Mouse (Mus musculus) CH12F3 (cell line): ENCODE measurements around the gene Gm29666.
"Not testable (repeated sequence)": the region's sequence is repeated elsewhere in the genome, so short reads cannot be mapped to it uniquely, and the experiment has no call there.

Source experiments
- in situ Hi-C: fragments of 300-500 bp; cut with MboI; formaldehyde crosslinking; loops from 2 replicates; pipeline ENCODE4 v1.14.3; 2020; ENCODE audit warnings: low sequenced_read_pairs

Gene Gm29666

DNA sequence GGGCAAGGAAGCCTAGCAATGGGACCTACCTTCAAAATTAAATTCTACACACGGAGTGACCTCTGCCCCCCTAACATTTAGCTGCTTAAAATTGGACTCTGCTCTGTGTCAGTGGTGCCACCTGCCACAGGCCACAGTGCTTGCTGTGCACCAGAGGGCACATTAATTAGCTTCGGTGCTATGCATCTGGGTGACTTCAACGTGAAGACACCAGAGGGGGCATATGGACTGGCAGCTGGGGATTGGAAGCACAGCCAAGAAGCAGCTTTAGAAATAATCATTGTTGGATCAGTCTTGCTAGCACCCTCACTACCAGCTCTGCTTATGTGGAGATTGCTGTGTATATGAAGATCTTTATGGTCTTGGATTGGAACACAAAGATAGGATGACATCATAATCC lies 6.6 kb downstream of the Gm29666 start:
- in situ Hi-C loops = no loop called here

- in situ Hi-C loops = no loop called here
Measured at GRCm38 (mm10) chr15:84903843-84904385, 15.9 kb downstream of the Gm29666 start.

GRCm38 (mm10) chr15:84898077-84898476 lies 21.8 kb downstream of the Gm29666 start:
- in situ Hi-C loops = no loop called here

- in situ Hi-C loops = no loop called here
Measured at GRCm38 (mm10) chr15:84896664-84897063, 23.2 kb downstream of the Gm29666 start.

- in situ Hi-C loops = not testable (repeated sequence)
Measured at GRCm38 (mm10) chr15:84896216-84896615, 23.6 kb downstream of the Gm29666 start.

DNA sequence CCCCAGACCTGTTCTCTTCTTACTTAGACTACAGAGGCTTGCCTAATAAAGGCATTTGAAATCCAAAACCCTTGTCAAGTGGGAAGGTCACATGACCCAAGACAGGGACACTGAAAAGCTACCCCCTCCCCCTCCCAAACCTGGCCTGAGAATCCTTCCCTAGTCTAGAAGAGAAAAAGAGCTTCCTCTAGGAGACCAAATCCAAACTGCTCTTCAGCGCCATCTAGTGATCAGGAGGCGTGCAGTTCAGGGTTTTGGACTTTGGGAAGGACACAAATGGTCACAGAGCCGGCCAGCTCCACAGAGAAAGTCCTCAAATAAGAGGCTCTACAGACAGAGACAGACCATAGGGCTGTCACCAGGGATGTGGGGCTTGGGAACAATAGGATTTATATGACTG lies 28.2 kb downstream of the Gm29666 start:
- in situ Hi-C loops = no loop called here

DNA sequence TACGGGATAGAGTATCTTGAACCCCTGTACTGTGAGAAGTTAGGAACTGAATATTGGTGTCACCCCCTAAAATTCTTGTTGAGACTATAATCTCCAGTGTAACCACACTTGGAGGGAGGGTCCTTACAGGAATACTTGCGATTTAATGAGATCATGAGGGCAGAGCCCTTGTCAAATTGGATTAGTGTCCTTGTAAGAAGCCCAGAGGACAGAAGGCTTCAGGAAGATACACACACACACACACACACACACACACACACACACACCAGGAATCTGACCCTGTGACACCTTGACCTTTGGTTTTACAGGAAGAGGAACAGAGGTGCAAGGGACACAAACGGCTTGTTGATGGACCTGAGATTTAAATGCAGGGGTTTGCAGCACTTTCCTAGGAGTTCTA lies 28.6 kb downstream of the Gm29666 start:
- in situ Hi-C loops = no loop called here

DNA sequence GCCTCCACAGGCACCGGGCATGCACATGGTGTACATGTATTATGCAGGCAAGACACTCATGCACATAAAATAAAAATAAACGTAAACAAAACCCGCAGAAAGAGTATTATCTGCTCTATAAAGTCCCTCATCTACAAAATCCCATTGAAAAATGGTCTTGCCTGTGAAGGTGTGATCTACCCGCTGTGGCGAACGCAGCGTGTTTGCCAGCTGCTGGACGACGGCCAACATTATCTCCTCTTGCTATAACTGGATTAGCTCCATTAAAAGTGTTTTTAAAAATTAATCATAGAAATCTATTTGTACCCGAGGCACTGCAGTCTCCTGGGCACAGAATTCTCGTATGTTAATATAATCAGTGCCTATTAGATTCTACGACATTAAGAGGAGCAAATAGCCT lies 31.8 kb downstream of the Gm29666 start:
- in situ Hi-C loops = no loop called here

DNA sequence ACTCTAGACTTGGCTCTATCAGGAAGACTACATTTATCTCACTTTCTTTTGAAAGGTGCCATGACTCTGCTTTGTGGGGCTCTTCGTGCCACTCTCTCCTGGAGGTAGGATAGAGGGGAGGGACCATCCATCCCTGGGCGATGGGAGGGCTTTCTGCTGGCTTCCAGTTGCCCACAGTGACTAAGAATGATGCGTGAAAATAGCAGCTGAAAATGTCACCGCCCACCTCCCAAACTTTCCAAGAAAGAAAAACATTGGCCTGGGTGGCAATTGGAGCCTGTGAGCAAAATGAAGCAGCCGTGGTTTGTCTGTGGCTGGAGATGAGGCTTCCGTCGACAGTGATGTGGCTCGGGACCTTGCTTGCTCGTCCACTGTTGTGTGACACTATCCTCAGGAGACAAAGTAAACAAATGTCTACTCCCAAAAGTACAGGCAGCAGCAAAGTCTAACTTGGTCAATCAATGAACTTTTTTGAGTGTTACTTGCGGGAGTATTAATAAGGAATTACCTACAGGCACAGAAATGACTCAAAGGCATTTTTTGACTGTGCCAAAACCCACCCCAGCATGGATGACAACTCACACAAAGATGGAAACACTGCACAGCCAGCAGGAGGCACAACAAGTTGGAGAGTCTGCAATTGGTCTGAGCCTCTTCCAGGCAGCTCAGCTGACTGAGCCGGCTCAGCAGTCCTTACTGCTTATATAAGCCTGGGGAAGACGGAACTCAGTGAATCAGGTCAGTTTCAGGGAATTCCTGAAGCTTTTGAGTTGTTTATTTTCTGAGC lies 42.6 kb downstream of the Gm29666 start:
- in situ Hi-C loops = no loop called here

- in situ Hi-C loops = no loop called here
Measured at GRCm38 (mm10) chr15:84873867-84874266, 46.0 kb downstream of the Gm29666 start.

- in situ Hi-C loops = no loop called here
Measured at GRCm38 (mm10) chr15:84873079-84873478, 46.8 kb downstream of the Gm29666 start.

GRCm38 (mm10) chr15:84871802-84872201 lies 48.0 kb downstream of the Gm29666 start:
- in situ Hi-C loops = no loop called here

DNA sequence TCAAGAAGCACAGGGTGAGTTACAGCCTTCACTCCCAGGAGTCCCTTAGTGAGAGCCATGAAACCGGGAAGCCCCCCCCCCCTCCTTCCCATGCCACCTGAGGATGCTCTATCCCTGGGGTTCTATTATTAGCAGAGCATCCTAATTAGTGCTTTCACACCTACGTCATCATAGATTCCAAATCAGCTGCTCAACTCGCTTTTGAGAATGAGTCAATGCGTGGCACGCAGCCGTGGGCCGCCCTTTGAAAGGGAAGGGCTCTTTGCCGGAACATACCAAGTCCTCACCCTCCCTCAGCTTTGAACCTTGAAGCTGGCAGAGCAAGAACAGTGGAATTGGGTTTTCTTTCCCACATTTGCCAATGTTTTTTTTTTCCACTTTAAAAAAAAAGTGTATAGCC lies 57.9 kb downstream of the Gm29666 start:
- in situ Hi-C loops = no loop called here
